Mouse (Mus musculus) skeletal muscle tissue, adult 2 months (tissue): ENCODE results near the gene Lrrc4.

Source experiments
- DNase-seq: peaks from one replicate; pipeline ENCODE4 v3.0.0-alpha.2; 2012; ENCODE audit warnings: low read depth, low spot score

Gene Lrrc4

DNA sequence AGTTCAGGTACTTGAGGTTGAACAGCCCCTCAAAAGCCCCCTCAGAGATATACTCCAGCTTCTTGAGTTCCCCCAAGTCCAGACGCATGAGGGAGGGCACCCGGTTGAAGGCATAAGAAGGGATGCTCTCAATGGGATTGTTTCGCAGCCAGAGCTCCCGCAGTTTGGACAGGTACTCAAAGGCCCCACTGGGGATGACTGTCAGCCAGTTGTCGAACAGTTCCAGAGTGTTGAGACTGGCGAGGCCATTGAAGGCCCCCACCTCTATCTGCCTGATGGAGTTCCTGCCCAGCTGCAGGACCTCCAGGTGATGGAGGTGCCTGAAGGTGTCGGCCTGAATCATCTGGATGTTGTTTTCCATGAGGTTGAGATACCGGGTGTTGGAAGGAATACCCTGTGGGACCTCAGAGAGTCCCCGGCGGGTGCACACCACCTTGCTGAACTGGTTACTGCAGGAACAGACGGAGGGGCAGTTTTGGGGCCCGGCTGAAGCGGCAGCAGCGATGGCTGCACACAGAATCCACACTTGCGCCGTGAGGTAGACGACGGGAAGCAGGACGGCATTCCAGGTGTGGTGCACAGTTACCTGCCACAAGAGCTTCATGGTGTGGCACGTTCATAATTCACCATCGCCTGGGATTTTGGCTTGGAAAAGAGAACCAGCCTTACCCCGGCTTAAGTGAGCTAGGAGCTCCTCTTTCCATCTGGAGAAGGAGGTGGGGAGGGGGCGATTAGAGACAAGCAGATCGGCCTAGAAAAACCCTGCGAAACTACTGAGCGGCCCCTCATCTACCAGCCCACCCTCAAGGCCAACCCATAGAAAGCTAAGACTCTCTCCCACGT, at the start of gene Lrrc4:
TSS of gene Lrrc4 (minus strand) at position 737 of the 843 bp plus-strand sequence.
- no peak for DNase-seq

DNA sequence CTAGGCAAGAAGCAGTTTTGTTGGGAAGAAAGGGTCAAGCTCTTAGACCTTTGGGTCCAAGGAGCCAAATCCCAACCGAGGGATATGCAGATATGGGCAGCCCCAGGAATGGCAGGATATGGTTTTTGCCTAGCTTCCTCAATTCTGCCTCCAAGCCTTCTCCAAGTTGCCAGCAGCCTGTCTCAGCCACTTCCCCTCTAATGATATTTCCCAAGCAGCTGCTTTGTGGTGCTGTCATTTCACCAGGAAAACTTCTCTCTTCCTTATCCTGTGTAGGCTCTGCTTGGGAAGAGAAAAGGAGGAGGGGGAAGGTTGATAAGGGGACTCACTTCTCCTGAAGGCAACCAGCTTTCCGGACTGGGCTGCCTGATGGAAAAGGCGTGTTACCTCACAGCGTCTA, 49.4 kb upstream of the Lrrc4 start:
- DNase-seq: no peak

- DNase-seq: no peak
Measured at GRCm38 (mm10) chr6:28879315-28879714, 47.8 kb upstream of the Lrrc4 start.

- DNase-seq: no peak
Measured at GRCm38 (mm10) chr6:28877945-28878666, 46.6 kb upstream of the Lrrc4 start.

- no peak for DNase-seq
Measured at GRCm38 (mm10) chr6:28876492-28876891, 44.9 kb upstream of the Lrrc4 start.

DNA sequence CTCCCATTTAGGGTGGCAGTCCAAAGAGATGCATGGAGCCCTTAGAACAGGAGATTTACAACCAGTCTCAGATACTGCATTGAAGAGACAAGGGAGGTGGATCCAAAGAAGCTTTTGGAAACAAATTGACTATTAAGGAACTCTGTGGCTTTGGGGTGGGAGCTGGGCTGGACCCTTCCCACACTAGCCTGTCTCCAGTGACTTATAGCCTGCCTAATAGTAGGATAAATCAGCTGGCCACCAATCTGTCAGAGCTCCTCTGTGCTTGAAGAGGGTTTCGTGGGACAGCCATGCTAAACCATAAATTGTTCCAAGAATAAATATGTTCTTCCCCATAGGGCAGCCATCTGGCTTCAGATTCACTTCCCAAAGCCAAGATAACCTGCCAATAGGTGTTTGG, 43.8 kb upstream of the Lrrc4 start:
- DNase-seq: no peak

DNA sequence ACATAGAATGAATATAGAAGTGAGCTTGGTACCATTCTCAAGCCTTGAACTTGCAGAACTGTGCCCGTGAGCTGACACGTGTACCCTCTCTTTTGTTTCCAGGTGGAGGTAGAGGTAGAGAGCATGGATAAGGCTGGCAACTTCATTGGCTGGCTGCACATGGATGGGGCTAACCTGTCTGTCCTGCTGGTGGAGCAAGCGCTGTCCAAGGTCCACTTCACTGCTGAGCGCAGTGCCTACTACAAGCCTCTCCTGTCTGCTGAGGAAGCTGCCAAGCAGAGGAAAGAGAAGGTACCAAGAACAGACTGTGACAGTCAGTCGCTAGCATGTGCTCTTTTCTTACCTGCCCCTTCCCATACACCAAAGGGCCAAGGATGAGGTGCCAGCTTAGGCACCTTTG, 43.2 kb upstream of the Lrrc4 start:
- no peak for DNase-seq

DNA sequence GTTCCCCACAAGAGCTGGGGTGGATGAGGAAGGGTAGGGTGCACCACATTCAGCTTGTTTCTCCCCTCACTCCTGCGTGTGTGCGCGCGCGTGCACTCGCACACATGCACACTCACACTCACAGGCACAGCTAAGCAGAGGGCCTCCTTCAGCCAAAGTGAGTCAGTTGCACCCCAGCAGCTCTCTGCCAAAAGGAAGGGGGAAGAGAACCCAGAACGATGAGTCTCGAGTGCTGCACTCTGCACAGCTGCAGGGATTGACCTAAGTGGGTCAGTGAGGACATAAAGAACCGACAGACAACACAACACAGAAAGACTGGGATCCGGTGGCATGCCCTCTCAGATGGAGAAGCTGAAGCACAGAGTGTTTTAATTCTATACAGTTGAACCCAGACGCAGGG, 42.5 kb upstream of the Lrrc4 start:
- no peak for DNase-seq

GRCm38 (mm10) chr6:28872421-28872795, 40.9 kb upstream of the Lrrc4 start:
- no peak for DNase-seq

- DNase-seq: no peak
Measured at GRCm38 (mm10) chr6:28871725-28872420, 40.3 kb upstream of the Lrrc4 start.

GRCm38 (mm10) chr6:28867516-28868251, 36.1 kb upstream of the Lrrc4 start:
- no peak for DNase-seq

GRCm38 (mm10) chr6:28866206-28866605, 34.7 kb upstream of the Lrrc4 start:
- no peak for DNase-seq

- no peak for DNase-seq
Measured at GRCm38 (mm10) chr6:28865112-28865511, 33.6 kb upstream of the Lrrc4 start.

GRCm38 (mm10) chr6:28864684-28865083, 33.1 kb upstream of the Lrrc4 start:
- peak; percentile 40 for DNase-seq

DNA sequence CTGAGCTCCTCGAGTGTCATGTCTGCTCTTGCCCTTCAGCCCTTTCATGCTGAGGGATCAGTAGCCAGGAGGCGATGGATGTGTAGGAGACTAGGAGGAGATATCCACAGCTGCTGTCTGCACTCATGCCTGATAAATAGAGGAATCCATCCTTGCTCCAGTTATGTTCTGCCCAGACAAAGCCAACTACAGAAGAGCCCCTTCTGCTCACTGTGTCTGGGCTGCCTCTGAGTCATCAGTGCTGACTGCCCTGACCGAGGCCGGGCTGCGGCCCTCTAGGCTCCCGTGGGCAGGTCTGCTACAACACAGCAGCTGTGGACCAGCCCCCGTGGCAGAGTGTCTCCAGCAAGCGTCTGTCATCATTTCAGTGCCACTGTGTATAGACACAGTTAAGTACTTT, 30.8 kb upstream of the Lrrc4 start:
- DNase-seq: no peak

DNA sequence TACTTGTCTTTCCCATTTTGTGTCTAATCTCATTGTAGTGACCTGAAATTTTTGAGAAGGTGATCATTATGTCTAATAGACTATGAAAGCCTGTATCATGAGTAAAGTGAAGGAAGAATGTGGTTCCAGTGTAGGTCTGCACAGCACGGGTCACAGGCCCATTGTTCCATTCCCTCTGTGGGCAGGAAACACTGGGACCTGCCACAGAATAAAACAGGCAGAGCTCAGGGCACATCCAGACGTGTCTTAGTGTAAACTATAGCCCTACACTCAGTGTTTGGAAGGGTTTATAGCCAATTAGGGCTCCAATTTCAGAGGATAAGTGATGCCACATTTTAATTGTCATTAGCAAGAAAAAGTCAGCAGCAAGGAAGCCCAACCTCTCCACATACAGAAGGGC, 29.4 kb upstream of the Lrrc4 start:
- no peak for DNase-seq

GRCm38 (mm10) chr6:28860450-28860849, 28.9 kb upstream of the Lrrc4 start:
- DNase-seq: no peak

DNA sequence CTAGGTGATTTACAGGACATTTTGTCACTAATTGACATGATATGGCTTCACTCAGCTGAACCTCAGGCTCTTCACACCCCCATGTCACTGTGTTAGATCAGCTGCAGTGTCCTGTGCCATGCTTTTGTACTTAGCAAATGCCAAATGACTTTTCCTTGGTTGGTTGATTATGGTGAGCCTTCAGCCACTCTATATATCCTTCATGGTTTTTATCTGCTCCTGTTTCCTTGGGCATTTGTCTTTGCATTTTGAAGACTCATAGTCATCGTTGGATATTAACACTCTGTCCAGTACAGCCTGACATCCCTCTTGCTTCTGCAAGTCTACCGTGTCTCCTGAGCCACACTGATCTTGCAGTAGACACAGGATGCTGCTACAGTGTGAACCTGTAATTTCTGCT, 27.5 kb upstream of the Lrrc4 start:
- DNase-seq: no peak

DNA sequence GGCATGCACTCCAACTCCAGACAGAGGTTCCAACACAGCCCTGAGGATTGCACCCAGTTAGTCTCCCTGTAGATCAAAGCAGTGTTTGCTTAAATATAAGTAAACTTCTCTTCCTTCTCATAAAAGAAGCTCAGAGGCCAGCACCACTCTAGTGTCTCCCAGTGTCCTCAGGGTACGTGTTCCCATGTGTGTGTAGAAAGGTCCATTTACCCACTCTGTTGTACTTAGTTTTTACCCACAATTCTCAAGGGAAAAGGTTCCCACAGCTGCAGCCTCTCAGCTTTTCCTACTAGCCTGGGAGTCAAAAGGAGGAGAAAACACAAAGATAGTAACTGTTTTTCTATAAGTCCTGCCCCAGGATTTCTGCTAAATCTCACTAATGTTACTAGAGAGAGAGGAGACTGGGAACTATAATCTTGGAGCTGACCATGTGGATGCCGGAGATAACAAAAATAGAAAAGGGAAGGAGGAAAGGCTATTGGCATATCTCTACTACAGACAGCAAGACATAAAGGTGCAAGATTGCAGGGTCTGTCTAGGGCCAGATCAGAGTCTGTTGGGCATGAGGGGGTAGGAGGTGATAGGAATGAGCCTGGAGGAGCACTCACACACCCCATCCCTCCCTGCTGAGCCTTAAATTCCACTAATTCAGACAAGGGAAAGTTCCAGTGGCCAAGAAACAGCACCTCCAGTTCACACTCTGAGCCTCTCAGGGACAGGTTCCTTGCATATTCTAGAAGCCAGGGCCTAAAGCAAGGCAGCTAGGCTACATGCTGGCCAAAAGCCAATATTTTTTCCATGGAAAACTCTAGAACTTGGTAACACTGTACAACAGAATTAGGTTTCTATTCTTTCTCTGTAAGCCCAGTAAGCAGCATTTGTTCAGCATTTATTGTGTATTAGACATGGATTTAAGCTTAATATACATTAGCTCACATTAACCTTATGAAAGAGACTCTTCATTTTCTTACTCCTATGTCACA, 25.9 kb upstream of the Lrrc4 start:
- no peak for DNase-seq

DNA sequence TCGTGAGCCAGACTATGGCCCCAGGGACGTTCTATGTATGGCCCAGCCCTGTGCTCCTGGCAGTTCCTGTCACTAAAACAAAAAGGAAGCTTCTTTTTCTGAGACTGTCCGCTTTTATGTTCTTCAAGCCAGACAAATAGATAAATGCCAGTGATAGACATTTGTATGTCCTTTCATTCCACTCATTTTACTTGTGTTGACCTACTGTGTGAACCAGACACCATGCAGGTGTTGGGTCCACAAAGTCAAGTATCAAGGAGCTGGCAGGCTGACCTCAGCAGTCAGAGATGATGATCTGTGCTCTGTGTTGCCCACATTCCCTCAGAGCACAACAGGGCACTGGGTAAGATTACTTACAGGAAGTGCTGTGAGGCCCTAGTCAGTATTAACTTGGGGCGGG, 25.2 kb upstream of the Lrrc4 start:
- no peak for DNase-seq

GRCm38 (mm10) chr6:28855442-28855841, 23.9 kb upstream of the Lrrc4 start:
- no peak for DNase-seq
